Mouse (Mus musculus) G1E (cell line): ENCODE data around the gene Atp1a1.

Experiments
- CTCF ChIP-seq: IDR thresholded peaks from 2 replicates; pipeline ENCODE4 v1.5.1; 2012; ENCODE audit warnings: low read depth, low read length, inconsistent platforms, mixed read lengths
- POLR2AphosphoS5 ChIP-seq: IDR thresholded peaks from 2 replicates; pipeline ENCODE4 v1.6.1; 2012; ENCODE audit warnings: low read depth, low read length, inconsistent platforms; ENCODE audit not compliant: insufficient replicate concordance

DNA sequence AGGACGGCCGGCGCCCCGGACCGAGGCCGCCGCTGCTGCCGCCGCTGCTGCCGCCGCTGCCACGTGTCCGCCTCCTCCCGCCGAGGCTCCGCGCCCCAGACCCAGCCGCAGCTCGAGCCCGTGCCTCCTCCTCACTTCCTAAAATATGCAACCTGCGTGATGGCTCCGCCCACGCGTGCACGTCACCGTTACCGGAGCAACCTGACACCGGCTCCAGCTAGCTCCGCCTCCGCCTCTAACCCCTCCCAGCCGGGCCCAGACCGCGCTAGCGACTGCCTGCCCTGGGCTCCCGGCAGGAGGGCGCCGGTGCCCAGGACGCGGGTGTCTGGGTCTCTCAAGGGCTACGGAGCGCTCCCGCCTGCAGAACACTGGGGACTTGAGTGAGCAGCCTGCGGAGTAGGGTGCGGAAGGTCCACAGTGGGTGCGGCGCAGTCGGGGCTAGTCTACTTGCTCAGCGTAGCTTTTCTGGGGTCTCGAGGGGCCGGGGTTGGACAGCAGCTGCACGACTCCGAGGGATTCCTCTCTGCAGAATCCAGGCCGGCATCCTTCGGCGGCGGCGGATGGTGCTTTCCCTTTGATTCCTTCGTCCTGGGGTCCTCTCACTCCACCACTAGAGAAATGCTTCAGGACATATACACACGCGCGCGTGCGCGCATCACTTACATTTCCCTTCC lies at the start of gene Atp1a1:
- TF ChIP-seq POLR2AphosphoS5 (no peak), CTCF (no peak)
